Mouse (Mus musculus) forebrain, embryonic 10.5 days (tissue): ENCODE measurements around the gene Rai1. TPM values are rescaled to one million over a fixed set of nuclear protein-coding genes. Genes with fewer than 3 reads are reported as not detected.

ENCODE experiments used
- DNase-seq: peaks from one replicate; pipeline ENCODE4 v3.0.0-alpha.2; 2017; ENCODE audit warnings: low spot score; ENCODE audit errors: extremely low spot score
- H3K27ac ChIP-seq: fragments of 300-500 bp; sonication (generic); 2 replicates; pipeline ENCODE4 v1.5.1; 2016; ENCODE audit warnings: mild to moderate bottlenecking
- H3K27me3 ChIP-seq: fragments of 300-500 bp; sonication (generic); 2 replicates; pipeline ENCODE4 v1.6.1; 2016; ENCODE audit warnings: mild to moderate bottlenecking; ENCODE audit not compliant: poor library complexity, severe bottlenecking
- H3K36me3 ChIP-seq: fragments of 300-500 bp; sonication (generic); replicated peaks from 2 replicates; pipeline ENCODE4 v1.6.1; 2016; ENCODE audit warnings: mild to moderate bottlenecking, moderate library complexity
- H3K4me1 ChIP-seq: fragments of 300-500 bp; sonication (generic); 2 replicates; pipeline ENCODE4 v1.6.1; 2016
- H3K4me3 ChIP-seq: fragments of 300-500 bp; sonication (generic); 2 replicates; pipeline ENCODE4 v1.5.1; 2016; ENCODE audit warnings: mild to moderate bottlenecking, moderate library complexity
- H3K9me3 ChIP-seq: fragments of 300-500 bp; sonication (generic); 2 replicates; pipeline ENCODE4 v1.6.1; 2016; ENCODE audit warnings: mild to moderate bottlenecking, moderate library complexity
- WGBS: fragments of 180-500 bp; shearing (Covaris S2); methylation state at CpG from one replicate; pipeline ENCODE4 v1.1.7; 2016; 5-methylcytosine and 5-hydroxymethylcytosine counted together
- polyA plus RNA-seq: library from polyadenylated mRNA; unstranded; fragments of >200 nt; fragmentation: Nextera tagmentation; extraction: Ambion mirVana; gene quantifications from 2 replicates; pipeline ENCODE4 v1.2.1, GENCODE M21; 2016

Gene Rai1
- polyA plus RNA-seq, 1 experiment from 2014 or later: 25.3 TPM

DNA sequence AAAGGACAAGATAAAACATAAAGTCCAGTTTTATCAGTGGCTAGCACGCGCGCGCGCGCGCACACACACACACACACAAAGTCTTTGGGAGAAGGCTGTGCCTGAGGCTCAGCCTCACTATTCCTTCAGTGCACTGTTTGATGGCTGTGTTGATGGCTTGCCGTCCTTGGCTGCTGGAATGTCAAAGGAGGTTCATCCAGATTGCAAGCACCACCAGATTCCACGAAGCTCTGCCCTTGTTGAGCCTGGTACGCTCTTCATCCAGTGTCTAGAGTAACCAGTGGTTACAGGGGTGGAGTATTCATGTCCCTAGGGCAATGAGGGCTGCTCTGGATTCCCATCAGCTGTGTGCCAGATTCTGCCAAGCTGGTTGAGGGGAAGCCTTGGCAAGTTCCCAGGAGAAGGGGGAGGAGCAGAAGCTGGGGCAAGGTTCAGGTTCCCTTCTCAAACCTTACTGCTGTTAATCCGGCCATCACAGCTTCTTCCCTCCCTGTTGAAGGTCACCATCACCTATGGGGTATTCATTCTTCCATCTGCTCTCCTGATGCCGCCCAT lies 77.4 kb downstream of the Rai1 start:
- H3K4me3 ChIP-seq: no peak overlapping the region
- H3K27ac ChIP-seq: peak overlapping the region; percentile 62
- peaks cover 82% of the 10 kb centered on the region for H3K4me1 ChIP-seq
- H3K27me3 ChIP-seq: peaks cover 11% of the 10 kb centered on the region; the same call in 1 of the 2 replicates
- H3K36me3 ChIP-seq: peaks cover 49% of the 10 kb centered on the region
- H3K9me3 ChIP-seq: no peaks in the 10 kb centered on the region
- 93% methylated on average over 12 of the region's 12 CpGs for WGBS
- DNase-seq: no peak

DNA sequence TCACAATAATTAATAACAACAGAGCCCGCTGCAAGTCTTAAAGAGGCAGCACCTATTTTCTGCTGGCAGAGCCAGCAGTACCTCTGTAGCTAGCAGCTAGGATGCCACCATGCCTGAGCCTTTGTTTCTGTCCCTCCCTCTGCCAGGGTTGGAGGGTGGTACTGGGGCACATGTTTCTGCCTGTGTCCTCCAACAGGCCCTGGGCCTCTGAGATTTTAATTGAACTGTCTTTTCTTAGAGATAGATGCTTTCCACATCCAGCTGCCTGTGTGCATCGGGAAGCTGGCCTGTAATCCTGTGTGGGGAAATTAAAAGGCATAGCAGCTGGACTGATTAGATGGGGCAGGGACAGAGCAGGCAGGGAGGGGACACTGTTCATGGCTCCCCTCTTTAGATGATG lies 77.9 kb downstream of the Rai1 start:
- H3K4me1 ChIP-seq: peaks cover 76% of the 10 kb centered on the region

DNA sequence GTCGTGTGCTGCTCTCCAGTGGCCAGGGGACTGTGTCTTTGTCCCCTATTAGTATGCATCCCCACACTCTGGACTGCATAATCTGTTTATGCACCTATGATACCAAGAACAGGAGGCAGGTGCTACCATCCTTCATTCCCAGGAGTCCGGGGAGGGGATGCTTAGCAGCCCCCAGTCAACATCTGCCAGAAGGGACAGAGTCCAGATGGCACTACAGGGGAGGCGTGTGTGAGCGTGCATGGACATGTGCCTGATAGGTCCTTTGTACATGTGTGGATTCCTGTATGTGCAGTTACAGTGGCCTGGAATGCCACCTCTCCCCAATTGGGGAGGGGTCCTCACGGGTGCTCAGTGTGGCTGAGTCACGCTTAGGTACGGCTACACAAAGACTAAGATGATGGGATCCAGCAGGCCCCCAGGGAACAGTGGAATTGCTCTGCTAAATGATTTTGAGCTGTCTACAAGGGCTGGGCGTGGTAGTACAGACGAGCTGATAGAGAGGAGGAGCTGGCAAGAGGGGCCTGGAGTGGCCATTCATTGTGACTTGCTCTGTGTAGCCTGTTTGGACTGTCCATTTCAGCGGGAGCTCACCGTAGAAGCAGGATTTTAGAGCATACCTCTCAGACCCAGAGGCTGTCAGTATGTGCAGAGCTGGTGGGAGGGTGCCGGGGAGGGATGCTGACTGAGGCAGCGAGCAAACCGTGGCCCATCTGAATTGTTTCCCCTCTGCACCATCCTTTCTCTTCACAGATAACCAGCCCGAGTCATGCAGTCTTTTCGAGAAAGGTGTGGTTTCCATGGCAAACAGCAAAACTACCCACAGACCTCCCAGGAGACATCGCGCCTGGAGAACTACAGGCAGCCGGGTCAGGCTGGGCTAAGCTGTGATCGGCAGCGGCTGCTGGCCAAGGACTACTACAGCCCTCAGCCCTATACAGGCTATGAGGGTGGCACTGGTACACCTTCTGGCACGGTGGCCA lies 79.8 kb downstream of the Rai1 start:
- peak overlapping the region; percentile 70 for H3K27ac ChIP-seq
- no peak for DNase-seq
- H3K27me3 ChIP-seq: no peaks in the 10 kb centered on the region
- H3K4me1 ChIP-seq: peaks cover 63% of the 10 kb centered on the region
- WGBS: 73% methylated on average over 22 of the region's 22 CpGs
- H3K36me3 ChIP-seq: peaks cover 64% of the 10 kb centered on the region
- H3K4me3 ChIP-seq: no peak overlapping the region
- no peaks in the 10 kb centered on the region for H3K9me3 ChIP-seq

More for the DNA sequence above, 77.9 kb downstream of the Rai1 start:
- H3K27me3 ChIP-seq: peaks cover 8% of the 10 kb centered on the region; the same call in 1 of the 2 replicates
- H3K9me3 ChIP-seq: no peaks in the 10 kb centered on the region
- peaks cover 54% of the 10 kb centered on the region for H3K36me3 ChIP-seq
- no peak for DNase-seq
- WGBS: 68% methylated on average over 2 of the region's 2 CpGs
- peak overlapping the region; percentile 62 for H3K27ac ChIP-seq
- no peak overlapping the region for H3K4me3 ChIP-seq

DNA sequence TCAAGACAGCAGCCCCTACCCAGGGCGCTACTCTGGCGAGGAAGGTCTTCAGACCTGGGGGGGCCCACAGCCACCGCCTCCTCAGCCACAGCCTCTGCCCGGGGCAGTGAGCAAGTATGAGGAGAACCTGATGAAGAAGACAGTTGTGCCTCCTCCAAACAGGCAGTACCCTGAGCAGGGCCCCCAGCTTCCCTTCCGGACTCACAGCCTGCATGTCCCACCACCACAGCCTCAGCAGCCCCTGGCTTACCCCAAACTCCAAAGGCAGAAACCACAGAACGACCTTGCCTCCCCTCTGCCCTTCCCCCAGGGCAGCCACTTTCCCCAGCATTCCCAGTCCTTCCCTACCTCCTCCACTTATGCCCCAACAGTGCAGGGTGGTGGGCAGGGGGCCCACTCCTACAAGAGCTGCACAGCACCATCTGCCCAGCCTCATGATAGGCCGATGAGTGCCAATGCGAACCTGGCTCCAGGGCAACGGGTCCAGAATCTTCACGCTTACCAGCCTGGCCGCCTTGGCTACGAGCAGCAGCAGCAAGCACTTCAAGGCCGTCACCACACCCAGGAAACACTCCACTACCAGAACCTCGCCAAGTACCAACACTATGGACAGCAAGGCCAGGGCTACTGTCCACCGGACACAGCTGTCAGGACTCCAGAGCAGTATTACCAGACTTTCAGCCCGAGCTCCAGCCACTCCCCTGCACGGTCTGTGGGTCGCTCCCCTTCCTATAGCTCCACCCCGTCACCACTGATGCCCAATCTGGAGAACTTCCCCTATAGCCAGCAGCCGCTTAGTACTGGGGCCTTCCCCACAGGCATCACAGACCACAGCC lies 80.8 kb downstream of the Rai1 start:
- DNase-seq: no peak
- Histone ChIP-seq H3K4me1 (peaks cover 59% of the 10 kb centered on the region), H3K27me3 (no peaks in the 10 kb centered on the region), H3K4me3 (no peak overlapping the region), H3K27ac (peak overlapping the region; percentile 70), H3K36me3 (peaks cover 64% of the 10 kb centered on the region), H3K9me3 (no peaks in the 10 kb centered on the region)
- WGBS: 90% methylated on average over 20 of the region's 20 CpGs

DNA sequence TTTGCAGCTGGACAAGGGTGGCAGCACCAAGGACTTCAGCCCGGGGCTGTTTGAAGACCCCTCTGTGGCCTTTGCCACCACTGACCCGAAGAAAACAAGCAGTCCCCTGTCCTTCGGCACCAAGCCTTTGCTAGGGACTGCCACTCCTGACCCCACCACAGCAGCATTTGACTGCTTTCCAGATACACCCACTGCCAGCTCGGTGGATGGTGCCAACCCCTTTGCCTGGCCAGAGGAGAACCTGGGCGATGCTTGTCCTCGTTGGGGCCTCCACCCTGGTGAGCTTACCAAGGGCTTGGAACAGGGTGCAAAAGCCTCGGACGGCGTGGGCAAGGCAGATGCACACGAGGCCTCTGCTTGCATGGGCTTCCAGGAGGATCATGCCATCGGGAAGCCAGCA lies 82.3 kb downstream of the Rai1 start:
- Histone ChIP-seq H3K9me3 (no peaks in the 10 kb centered on the region), H3K27ac (no peak overlapping the region; the same call in 1 of the 2 replicates), H3K4me1 (peaks cover 45% of the 10 kb centered on the region), H3K36me3 (peaks cover 79% of the 10 kb centered on the region), H3K27me3 (no peaks in the 10 kb centered on the region), H3K4me3 (no peak overlapping the region)
- no peak for DNase-seq
- 89% methylated on average over 11 of the region's 11 CpGs for WGBS

DNA sequence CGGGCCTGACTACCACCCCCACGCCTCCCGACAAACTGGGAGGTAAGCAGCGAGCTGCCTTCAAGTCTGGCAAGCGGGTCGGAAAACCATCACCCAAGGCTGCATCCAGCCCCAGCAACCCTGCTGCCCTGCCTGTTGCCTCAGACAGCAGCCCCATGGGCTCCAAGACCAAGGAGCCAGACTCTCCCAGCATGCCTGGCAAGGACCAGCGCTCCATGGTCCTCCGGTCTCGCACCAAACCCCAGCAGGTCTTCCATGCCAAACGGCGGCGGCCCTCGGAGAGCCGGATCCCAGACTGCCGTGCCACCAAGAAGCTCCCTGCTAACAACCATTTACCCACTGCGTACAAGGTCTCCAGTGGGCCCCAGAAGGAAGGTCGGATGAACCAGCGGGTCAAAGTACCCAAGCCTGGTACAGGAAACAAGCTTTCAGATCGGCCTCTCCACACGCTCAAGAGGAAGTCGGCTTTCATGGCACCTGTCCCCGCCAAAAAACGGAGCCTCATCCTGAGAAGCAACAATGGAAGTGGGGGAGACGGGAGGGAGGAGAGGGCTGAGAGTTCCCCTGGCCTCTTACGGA lies 83.6 kb downstream of the Rai1 start:
- Histone ChIP-seq H3K4me1 (peaks cover 32% of the 10 kb centered on the region), H3K36me3 (peaks cover 92% of the 10 kb centered on the region), H3K9me3 (no peaks in the 10 kb centered on the region), H3K4me3 (no peak overlapping the region), H3K27ac (peak overlapping the region; percentile 30; the same call in 1 of the 2 replicates), H3K27me3 (no peaks in the 10 kb centered on the region)
- no peak for DNase-seq
- WGBS: 93% methylated on average over 25 of the region's 25 CpGs

DNA sequence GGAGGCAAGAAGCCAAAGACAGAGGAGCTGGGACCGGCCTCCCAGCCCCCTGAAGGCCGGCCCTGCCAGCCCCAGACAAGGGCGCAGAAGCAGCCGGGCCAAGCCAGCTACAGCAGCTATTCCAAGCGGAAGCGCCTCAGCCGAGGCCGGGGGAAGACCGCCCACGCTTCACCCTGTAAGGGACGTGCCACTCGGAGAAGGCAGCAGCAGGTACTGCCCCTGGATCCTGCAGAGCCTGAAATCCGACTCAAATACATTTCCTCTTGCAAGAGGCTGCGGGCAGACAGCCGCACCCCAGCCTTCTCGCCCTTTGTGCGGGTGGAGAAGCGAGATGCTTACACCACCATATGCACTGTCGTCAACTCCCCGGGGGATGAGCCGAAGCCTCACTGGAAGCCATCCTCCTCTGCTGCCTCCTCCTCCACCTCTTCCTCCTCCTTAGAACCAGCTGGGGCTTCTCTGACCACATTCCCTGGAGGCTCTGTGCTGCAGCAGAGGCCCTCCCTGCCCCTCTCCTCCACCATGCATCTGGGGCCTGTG lies 84.8 kb downstream of the Rai1 start:
- H3K27me3 ChIP-seq: no peaks in the 10 kb centered on the region
- no peak overlapping the region for H3K4me3 ChIP-seq
- 89% methylated on average over 21 of the region's 21 CpGs for WGBS
- H3K27ac ChIP-seq: no peak overlapping the region
- peaks cover 6% of the 10 kb centered on the region for H3K9me3 ChIP-seq
- peaks cover 20% of the 10 kb centered on the region for H3K4me1 ChIP-seq
- H3K36me3 ChIP-seq: peaks cover 100% of the 10 kb centered on the region
- DNase-seq: no peak

DNA sequence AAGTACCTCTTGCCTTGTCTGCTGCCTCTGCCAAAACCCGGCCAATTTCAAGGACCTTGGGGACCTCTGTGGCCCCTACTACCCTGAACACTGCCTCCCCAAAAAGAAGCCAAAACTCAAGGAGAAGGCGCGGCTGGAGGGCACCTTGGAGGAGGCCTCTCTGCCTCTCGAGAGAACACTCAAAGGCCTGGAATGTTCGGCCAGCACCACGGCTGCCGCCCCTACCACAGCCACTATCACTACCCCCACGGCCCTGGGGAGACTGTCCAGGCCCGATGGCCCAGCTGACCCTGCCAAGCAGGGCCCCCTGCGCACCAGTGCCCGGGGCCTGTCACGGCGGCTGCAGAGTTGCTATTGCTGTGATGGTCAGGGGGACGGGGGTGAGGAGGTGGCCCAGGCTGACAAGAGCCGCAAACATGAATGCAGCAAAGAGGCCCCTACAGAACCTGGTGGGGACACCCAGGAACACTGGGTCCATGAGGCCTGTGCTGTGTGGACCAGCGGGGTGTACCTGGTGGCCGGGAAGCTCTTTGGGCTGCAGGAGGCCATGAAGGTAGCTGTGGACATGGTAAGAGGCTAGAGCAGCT lies 85.3 kb downstream of the Rai1 start:
- DNase-seq: no peak
- H3K9me3 ChIP-seq: peaks cover 12% of the 10 kb centered on the region
- 93% methylated on average over 17 of the region's 17 CpGs for WGBS
- H3K27ac ChIP-seq: no peak overlapping the region
- no peaks in the 10 kb centered on the region for H3K27me3 ChIP-seq
- peaks cover 100% of the 10 kb centered on the region for H3K36me3 ChIP-seq
- H3K4me3 ChIP-seq: no peak overlapping the region
- peaks cover 14% of the 10 kb centered on the region for H3K4me1 ChIP-seq

DNA sequence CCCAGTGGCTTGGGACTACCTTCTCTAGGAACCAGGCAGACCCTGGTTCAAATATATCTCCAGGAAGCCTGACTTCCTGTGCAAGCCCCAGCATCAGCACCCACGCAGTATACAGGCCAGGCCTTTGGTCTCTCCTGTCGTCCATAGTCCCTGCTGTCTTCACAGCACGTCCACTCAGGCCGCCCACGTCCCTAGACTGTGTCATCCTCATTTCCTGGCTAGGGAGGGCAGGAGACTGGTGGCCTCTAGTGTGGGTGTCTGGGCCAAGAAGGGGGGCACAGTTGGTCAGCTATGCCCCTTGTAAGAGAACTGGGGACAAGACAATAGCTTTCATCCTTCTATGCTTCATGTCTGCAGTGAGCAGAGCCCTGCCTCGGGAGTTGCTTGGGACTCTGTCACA lies 87.7 kb downstream of the Rai1 start:
- H3K27ac ChIP-seq: no peak overlapping the region
- no peak for DNase-seq
- peaks cover 12% of the 10 kb centered on the region for H3K9me3 ChIP-seq
- H3K4me1 ChIP-seq: peaks cover 6% of the 10 kb centered on the region; the same call in 1 of the 2 replicates
- no peaks in the 10 kb centered on the region for H3K27me3 ChIP-seq
- peaks cover 99% of the 10 kb centered on the region for H3K36me3 ChIP-seq
- WGBS: 82% methylated on average over 6 of the region's 6 CpGs
- H3K4me3 ChIP-seq: no peak overlapping the region

DNA sequence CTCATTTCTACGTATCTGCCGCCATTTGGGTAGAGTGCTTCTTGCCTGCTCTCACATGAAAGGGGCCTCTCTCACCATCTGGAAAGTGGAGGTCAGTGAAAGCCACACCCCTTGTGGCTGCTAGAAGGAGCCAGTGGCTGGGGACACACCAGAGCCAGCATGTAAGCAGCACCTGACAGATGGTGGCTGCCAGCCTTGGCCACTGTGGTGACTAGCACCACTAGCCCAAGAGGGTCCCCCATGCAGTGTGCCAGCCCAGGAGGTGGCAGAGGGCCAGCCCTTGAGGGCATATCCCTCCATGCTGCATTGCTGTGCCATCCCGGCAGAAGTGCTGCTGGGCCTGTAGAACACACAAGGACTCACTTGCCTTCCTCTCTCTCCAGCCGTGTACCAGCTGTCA lies 88.7 kb downstream of the Rai1 start:
- H3K27ac ChIP-seq: no peak overlapping the region
- H3K4me3 ChIP-seq: no peak overlapping the region
- WGBS: 87% methylated on average over 4 of the region's 4 CpGs
- no peaks in the 10 kb centered on the region for H3K27me3 ChIP-seq
- peaks cover 6% of the 10 kb centered on the region; the same call in 1 of the 2 replicates for H3K4me1 ChIP-seq
- H3K9me3 ChIP-seq: peaks cover 12% of the 10 kb centered on the region
- DNase-seq: no peak
- peaks cover 99% of the 10 kb centered on the region for H3K36me3 ChIP-seq

DNA sequence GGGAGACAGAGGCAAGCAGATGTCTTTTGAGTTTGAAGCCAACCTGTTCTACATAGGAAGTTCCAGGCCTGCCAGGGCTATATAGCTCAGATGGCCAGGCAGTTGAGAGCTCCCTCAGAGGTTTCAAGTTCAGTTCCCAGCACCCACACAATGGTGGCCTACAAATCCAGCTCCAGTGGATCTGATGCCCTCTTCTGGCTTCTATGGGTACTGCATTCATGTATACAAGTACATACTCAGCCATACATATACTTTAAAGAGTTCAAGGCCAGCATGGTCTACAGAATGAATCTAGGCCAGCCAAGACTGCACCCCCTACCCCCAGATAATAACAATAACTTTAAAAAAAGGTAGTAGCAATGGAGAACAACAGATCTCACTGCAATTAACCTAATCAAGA lies 90.3 kb downstream of the Rai1 start:
- DNase-seq: no peak
- Histone ChIP-seq H3K27ac (no peak overlapping the region), H3K27me3 (no peaks in the 10 kb centered on the region), H3K36me3 (peaks cover 98% of the 10 kb centered on the region), H3K9me3 (peaks cover 12% of the 10 kb centered on the region), H3K4me1 (peaks cover 12% of the 10 kb centered on the region), H3K4me3 (no peak overlapping the region)

DNA sequence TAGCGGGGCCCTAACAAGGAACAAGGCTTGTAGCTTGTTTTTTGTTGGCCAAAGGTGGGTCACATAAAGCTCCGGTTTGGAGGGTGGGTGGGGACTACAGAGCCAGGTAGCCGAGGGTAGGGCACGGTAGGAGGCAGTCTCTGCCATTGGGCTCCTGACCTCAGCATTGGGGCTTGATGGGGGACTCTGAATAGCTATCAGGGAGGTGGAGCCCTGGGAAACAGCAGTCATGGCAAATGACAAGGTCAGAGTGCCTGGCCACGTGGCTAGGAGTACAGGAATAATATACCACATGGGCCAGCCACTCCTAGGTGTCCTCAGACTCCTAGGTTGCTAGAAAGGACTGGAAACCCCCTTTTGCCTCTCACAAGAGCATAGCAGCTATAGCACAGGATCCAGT lies 91.5 kb downstream of the Rai1 start:
- H3K27ac ChIP-seq: no peak overlapping the region
- peaks cover 12% of the 10 kb centered on the region for H3K9me3 ChIP-seq
- no peak overlapping the region for H3K4me3 ChIP-seq
- H3K36me3 ChIP-seq: peaks cover 98% of the 10 kb centered on the region
- WGBS: 88% methylated on average over 5 of the region's 5 CpGs
- H3K27me3 ChIP-seq: no peaks in the 10 kb centered on the region
- peaks cover 16% of the 10 kb centered on the region for H3K4me1 ChIP-seq
- no peak for DNase-seq
